Comparison of ENCODE assay signal across 9 mouse cellular contexts in the genomic region with DNA sequence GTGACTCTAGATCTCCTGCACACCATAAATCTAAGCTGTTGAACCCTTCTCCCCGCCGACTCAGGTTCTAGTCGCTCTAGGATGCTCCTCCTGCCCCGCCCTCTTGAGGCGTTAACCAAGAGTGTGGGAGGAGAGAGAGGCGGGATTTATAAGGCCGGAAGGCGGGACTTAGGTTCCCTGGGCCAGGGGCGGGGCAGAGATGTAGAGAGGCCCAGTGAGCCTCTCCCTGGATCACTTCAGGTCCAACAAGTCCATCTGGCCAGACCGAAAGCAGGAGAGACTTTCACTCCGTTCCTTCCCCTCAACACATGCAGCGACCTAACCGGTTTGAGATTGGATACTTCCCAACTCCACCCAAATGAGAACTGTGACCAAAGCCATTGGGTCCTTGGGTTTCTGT. TPM values are rescaled to one million over a fixed set of nuclear protein-coding genes. Genes with fewer than 3 reads are reported as not detected.
DNase-seq lines count a peak whose midpoint lies in the region; ATAC-seq and TF ChIP-seq lines count a peak whose summit lies in the region.
"Had no signal": no experiment of that assay in that cellular context is flagged by ENCODE, and none has a peak within 500 bp of the region (broad histone marks: within the 10 kb centered on the region; RNA-seq: fewer than 3 reads in every experiment).

No protein-coding gene starts in this region.

- no peak for TF ChIP-seq CTCF in E14TG2a.4 (conservative IDR thresholded peaks at IDR 0.05; ENCODE audit: low read length)

- no peak for ATAC-seq in forebrain, embryonic 11.5 days (replicated peaks; ENCODE audit: low FRiP score)
- no peak for ATAC-seq in forebrain, embryonic 15.5 days (replicated peaks)
- ATAC-seq: Patski had no signal

- H3K9me3 ChIP-seq in forebrain, embryonic 11.5 days (ENCODE audit: control insufficient read depth, low read length) = no peaks in the 10 kb centered on the region
- H3K9me3 ChIP-seq in forebrain, embryonic 15.5 days = no peaks in the 10 kb centered on the region
- no peaks in the 10 kb centered on the region for H3K9me3 ChIP-seq in E14TG2a.4 (ENCODE audit: low read length)

- peaks cover 8% of the 10 kb centered on the region; the same call in 1 of the 2 replicates for H3K4me1 ChIP-seq in forebrain, embryonic 11.5 days (replicated peaks; ENCODE audit: control insufficient read depth, insufficient read depth, low read length)
- peaks cover 33% of the 10 kb centered on the region for H3K4me1 ChIP-seq in forebrain, embryonic 15.5 days
- peaks cover 55% of the 10 kb centered on the region for H3K4me1 ChIP-seq in E14TG2a.4 (replicated peaks; ENCODE audit: low read depth, low read length)

- peak; percentile 76 for DNase-seq in forebrain, embryonic 11.5 days (ENCODE audit: low spot score)
- peak; percentile 85 for DNase-seq in embryo, embryonic 10 days (ENCODE audit: low spot score)
- peak; percentile 42 to 57 for DNase-seq in kidney, postnatal 25 days
- DNase-seq in natural killer cell, adult 2 months (ENCODE audit: low spot score in 2 of 2) = peak; percentile 54 to 67
- DNase-seq in yolk sac, embryonic 10.5 days (ENCODE audit: low spot score) = no peak
- no peak for DNase-seq in ovary, postnatal 36 days (ENCODE audit: low spot score)

- WGBS in forebrain, embryonic 11.5 days = 4% methylated on average over 13 of the region's 13 CpGs
- WGBS in forebrain, embryonic 15.5 days = 10% methylated on average over 13 of the region's 13 CpGs

- no peak overlapping the region for H3K27ac ChIP-seq in forebrain, embryonic 11.5 days (ENCODE audit: low read depth, low read length)
- H3K27ac ChIP-seq in forebrain, embryonic 15.5 days (replicated peaks) = no peak overlapping the region

- H3K4me3 ChIP-seq in forebrain, embryonic 11.5 days (ENCODE audit: low read depth, low read length) = no peak overlapping the region
- H3K4me3 ChIP-seq in forebrain, embryonic 15.5 days = no peak overlapping the region
- peak overlapping the region; percentile 88; the same call in 1 of the 2 replicates for H3K4me3 ChIP-seq in E14TG2a.4 (replicated peaks; ENCODE audit: low read length)

- no peak overlapping the region for H3K4me2 ChIP-seq in forebrain, embryonic 11.5 days (ENCODE audit: low read depth, low read length, severe bottlenecking)
- H3K4me2 ChIP-seq in forebrain, embryonic 15.5 days (replicated peaks) = no peak overlapping the region; the same call in 1 of the 2 replicates

- H3K27me3 ChIP-seq in forebrain, embryonic 11.5 days (ENCODE audit: control insufficient read depth, insufficient read depth, low read length) = peaks cover 6% of the 10 kb centered on the region; the same call in 1 of the 2 replicates
- 0 out of 2 replicates have a peak, but pooled peaks cover 4% of the 10 kb centered on the region for H3K27me3 ChIP-seq in forebrain, embryonic 15.5 days
- peaks cover 30% of the 10 kb centered on the region for H3K27me3 ChIP-seq in E14TG2a.4 (ENCODE audit: insufficient read depth, low read length)
- H3K27me3 ChIP-seq: Patski had no signal

- H3K9ac ChIP-seq in forebrain, embryonic 11.5 days (ENCODE audit: low read length) = no peak overlapping the region
- no peak overlapping the region for H3K9ac ChIP-seq in forebrain, embryonic 15.5 days (replicated peaks)

- no peaks in the 10 kb centered on the region for H3K36me3 ChIP-seq in forebrain, embryonic 11.5 days (ENCODE audit: control insufficient read depth, insufficient read depth, low read length)
- peaks cover 5% of the 10 kb centered on the region; the same call in 1 of the 2 replicates for H3K36me3 ChIP-seq in forebrain, embryonic 15.5 days
- no peaks in the 10 kb centered on the region for H3K36me3 ChIP-seq in E14TG2a.4 (ENCODE audit: insufficient read depth, low read length)

RNA-seq across cellular contexts. Expression of gene Ppfia3, which starts 4.0 kb away (rescaled TPM):
- polyA plus RNA-seq in forebrain, embryonic 11.5 days (2014; fragmentation: Nextera tagmentation; extraction: Ambion mirVana) = 11.6 and 13.0 TPM in 2 replicates
- polyA plus RNA-seq in forebrain, embryonic 15.5 days (2015; fragmentation: Nextera tagmentation; extraction: Ambion mirVana) = 18.3 and 20.1 TPM in 2 replicates

RNA-seq across cellular contexts. Expression of gene Lin7b, which starts 7.6 kb away (rescaled TPM):
- 0.48 and 1.5 TPM in 2 replicates for polyA plus RNA-seq in forebrain, embryonic 11.5 days (2014; fragmentation: Nextera tagmentation; extraction: Ambion mirVana)
- polyA plus RNA-seq in forebrain, embryonic 15.5 days (2015; fragmentation: Nextera tagmentation; extraction: Ambion mirVana) = 9.1 and 10.5 TPM in 2 replicates

RNA-seq across cellular contexts. Expression of gene Hrc, which starts 27.7 kb away (rescaled TPM):
- not detected in 2 replicates for polyA plus RNA-seq in forebrain, embryonic 11.5 days (2014; fragmentation: Nextera tagmentation; extraction: Ambion mirVana)
- polyA plus RNA-seq in forebrain, embryonic 15.5 days (2015; fragmentation: Nextera tagmentation; extraction: Ambion mirVana) = 0.10 and 0.23 TPM in 2 replicates

RNA-seq across cellular contexts. Expression of gene Trpm4, which starts 29.2 kb away (rescaled TPM):
- 5.6 and 6.8 TPM in 2 replicates for polyA plus RNA-seq in forebrain, embryonic 11.5 days (2014; fragmentation: Nextera tagmentation; extraction: Ambion mirVana)
- polyA plus RNA-seq in forebrain, embryonic 15.5 days (2015; fragmentation: Nextera tagmentation; extraction: Ambion mirVana) = 9.3 and 11.0 TPM in 2 replicates

RNA-seq across cellular contexts. Expression of gene Snrnp70, which starts 32.7 kb away (rescaled TPM):
- polyA plus RNA-seq in forebrain, embryonic 11.5 days (2014; fragmentation: Nextera tagmentation; extraction: Ambion mirVana) = 79.8 and 87.9 TPM in 2 replicates
- polyA plus RNA-seq in forebrain, embryonic 15.5 days (2015; fragmentation: Nextera tagmentation; extraction: Ambion mirVana) = 220 and 231 TPM in 2 replicates

Comparison
In these comparisons a context has a peak if more than half of its experiments do, and no peak if none do; other contexts are left out.
1. DNase-seq: peak in forebrain, embryonic 11.5 days (single experiment), embryo, embryonic 10 days (single experiment), kidney, postnatal 25 days (2 of 2) and natural killer cell, adult 2 months (2 of 2); none in yolk sac, embryonic 10.5 days (single experiment) and ovary, postnatal 36 days (single experiment).